Mouse (Mus musculus) forebrain, embryonic 15.5 days (tissue): ENCODE data around the gene Acp2. TPM values are rescaled to one million over a fixed set of nuclear protein-coding genes. Genes with fewer than 3 reads are reported as not detected.
A peak's percentile ranks its signal among the peaks of the same experiment; 100 is the strongest.
"Not testable (repeated sequence)": the region's sequence is repeated elsewhere in the genome, so short reads cannot be mapped to it uniquely, and the experiment has no call there.

Experiments
- ATAC-seq: fragments of 200-750 bp; cut with Nextera tagmentation; replicated peaks from 2 replicates; pipeline ENCODE4 v1.8.0; 2017; ENCODE audit warnings: mild to moderate bottlenecking, moderate TSS enrichment, moderate library complexity
- H3K27ac ChIP-seq: fragments of 300-500 bp; sonication (generic); replicated peaks from 2 replicates; pipeline ENCODE4 v1.5.1; 2015; ENCODE audit warnings: mild to moderate bottlenecking, inconsistent platforms
- H3K27me3 ChIP-seq: fragments of 300-500 bp; sonication (generic); 2 replicates; pipeline ENCODE4 v1.6.1; 2015; ENCODE audit warnings: inconsistent platforms
- H3K36me3 ChIP-seq: fragments of 300-500 bp; sonication (generic); 2 replicates; pipeline ENCODE4 v1.6.1; 2015; ENCODE audit warnings: mild to moderate bottlenecking, inconsistent platforms
- H3K4me1 ChIP-seq: fragments of 300-500 bp; sonication (generic); 2 replicates; pipeline ENCODE4 v1.6.1; 2015; ENCODE audit warnings: inconsistent platforms
- H3K4me2 ChIP-seq: fragments of 300-500 bp; sonication (generic); replicated peaks from 2 replicates; pipeline ENCODE4 v1.6.1; 2015; ENCODE audit warnings: mild to moderate bottlenecking, inconsistent platforms
- H3K4me3 ChIP-seq: fragments of 300-500 bp; sonication (generic); 2 replicates; pipeline ENCODE4 v1.5.1; 2015; ENCODE audit warnings: mild to moderate bottlenecking, inconsistent platforms
- H3K9ac ChIP-seq: fragments of 300-500 bp; sonication (generic); replicated peaks from 2 replicates; pipeline ENCODE4 v1.6.1; 2015; ENCODE audit warnings: mild to moderate bottlenecking, inconsistent platforms
- H3K9me3 ChIP-seq: fragments of 300-500 bp; sonication (generic); 2 replicates; pipeline ENCODE4 v1.6.1; 2016; ENCODE audit warnings: inconsistent platforms
- WGBS: fragments of 180-500 bp; shearing (Covaris S2); methylation state at CpG from one replicate; pipeline ENCODE4 v1.1.7; 2015; ENCODE audit warnings: mixed read lengths; 5-methylcytosine and 5-hydroxymethylcytosine counted together
- polyA plus RNA-seq: library from polyadenylated mRNA; unstranded; fragments of >200 nt; fragmentation: Nextera tagmentation; extraction: Ambion mirVana; gene quantifications from 2 replicates; pipeline ENCODE4 v1.2.1, GENCODE M21; 2015

The Acp2 gene
- polyA plus RNA-seq, 1 experiment from 2014 or later = 36.9 TPM

GRCm38 (mm10) chr2:91202972-91203656, 429 bp downstream of the Acp2 start:
- Histone ChIP-seq H3K4me3 (peak overlapping the region; percentile 74), H3K27ac (peak overlapping the region; percentile 89), H3K36me3 (peaks cover 33% of the 10 kb centered on the region), H3K9ac (peak overlapping the region; percentile 86), H3K4me2 (peak overlapping the region; percentile 67), H3K9me3 (no peaks in the 10 kb centered on the region), H3K27me3 (no peaks in the 10 kb centered on the region), H3K4me1 (peaks cover 30% of the 10 kb centered on the region)
- ATAC-seq = no peak
- WGBS = 12% methylated on average over 20 of the region's 20 CpGs

GRCm38 (mm10) chr2:91206254-91206775, 3.6 kb downstream of the Acp2 start:
- Histone ChIP-seq H3K9me3 (no peaks in the 10 kb centered on the region), H3K36me3 (peaks cover 62% of the 10 kb centered on the region), H3K27ac (no peak overlapping the region), H3K9ac (no peak overlapping the region), H3K4me1 (peaks cover 30% of the 10 kb centered on the region), H3K4me2 (no peak overlapping the region), H3K4me3 (no peak overlapping the region), H3K27me3 (no peaks in the 10 kb centered on the region)
- WGBS = 92% methylated on average over 9 of the region's 9 CpGs
- no peak for ATAC-seq

- Histone ChIP-seq H3K36me3 (peaks cover 66% of the 10 kb centered on the region), H3K4me3 (no peak overlapping the region), H3K9ac (no peak overlapping the region), H3K27me3 (no peaks in the 10 kb centered on the region), H3K27ac (no peak overlapping the region), H3K4me2 (no peak overlapping the region), H3K9me3 (no peaks in the 10 kb centered on the region), H3K4me1 (0 out of 2 replicates have a peak, but pooled peaks cover 5% of the 10 kb centered on the region)
- no peak for ATAC-seq
Measured at GRCm38 (mm10) chr2:91213311-91213710, 10.6 kb downstream of the Acp2 start.

GRCm38 (mm10) chr2:91217032-91217431, 14.3 kb downstream of the Acp2 start:
- WGBS = 38% methylated on average over 4 of the region's 4 CpGs
- Histone ChIP-seq H3K36me3 (peaks cover 32% of the 10 kb centered on the region), H3K27me3 (no peaks in the 10 kb centered on the region), H3K27ac (no peak overlapping the region), H3K4me2 (no peak overlapping the region), H3K9me3 (no peaks in the 10 kb centered on the region), H3K4me1 (0 out of 2 replicates have a peak, but pooled peaks cover 5% of the 10 kb centered on the region), H3K4me3 (no peak overlapping the region), H3K9ac (no peak overlapping the region)
- ATAC-seq = no peak

GRCm38 (mm10) chr2:91220501-91220900, 17.8 kb downstream of the Acp2 start:
- Histone ChIP-seq H3K36me3 (peaks cover 7% of the 10 kb centered on the region; the same call in 1 of the 2 replicates), H3K4me1 (0 out of 2 replicates have a peak, but pooled peaks cover 5% of the 10 kb centered on the region), H3K4me2 (no peak overlapping the region), H3K27me3 (no peaks in the 10 kb centered on the region), H3K9me3 (no peaks in the 10 kb centered on the region), H3K27ac (no peak overlapping the region), H3K9ac (no peak overlapping the region), H3K4me3 (no peak overlapping the region)
- 98% methylated on average over 3 of the region's 3 CpGs for WGBS
- ATAC-seq = no peak

- Histone ChIP-seq H3K27me3 (no peaks in the 10 kb centered on the region), H3K9ac (no peak overlapping the region), H3K36me3 (no peaks in the 10 kb centered on the region), H3K9me3 (no peaks in the 10 kb centered on the region), H3K4me1 (no peaks in the 10 kb centered on the region), H3K4me2 (no peak overlapping the region), H3K4me3 (no peak overlapping the region), H3K27ac (no peak overlapping the region)
- 78% methylated on average over 2 of the region's 2 CpGs for whole genome bisulfite sequencing
- no peak for ATAC-seq
Measured at GRCm38 (mm10) chr2:91223614-91224013, 20.9 kb downstream of the Acp2 start.

GRCm38 (mm10) chr2:91229735-91230134, 27.1 kb downstream of the Acp2 start:
- Histone ChIP-seq H3K36me3 (peaks cover 4% of the 10 kb centered on the region; the same call in 1 of the 2 replicates), H3K4me2 (no peak overlapping the region), H3K9ac (no peak overlapping the region), H3K9me3 (no peaks in the 10 kb centered on the region), H3K4me3 (no peak overlapping the region), H3K27ac (no peak overlapping the region), H3K27me3 (no peaks in the 10 kb centered on the region), H3K4me1 (no peaks in the 10 kb centered on the region)
- 84% methylated on average over 2 of the region's 2 CpGs for WGBS
- no peak for ATAC-seq

GRCm38 (mm10) chr2:91236601-91237510, 34.2 kb downstream of the Acp2 start, which contains the start of gene Ddb2:
Gene Ddb2 (minus strand): TSS chr2:91236982.
- Histone ChIP-seq H3K9me3 (no peaks in the 10 kb centered on the region), H3K4me2 (peak within 1 kb of the TSS; percentile 76), H3K9ac (peak within 1 kb of the TSS; percentile 61), H3K4me1 (peaks cover 11% of the 10 kb centered on the region), H3K4me3 (peak within 1 kb of the TSS; percentile 52), H3K27me3 (no peaks in the 10 kb centered on the region), H3K36me3 (peaks cover 4% of the 10 kb centered on the region; the same call in 1 of the 2 replicates), H3K27ac (peak within 1 kb of the TSS; percentile 93)
- under 1% methylated on average over 48 of the region's 48 CpGs for WGBS
- ATAC-seq = peak; percentile 99

- Histone ChIP-seq H3K27ac (peak overlapping the region; percentile 93), H3K4me1 (peaks cover 11% of the 10 kb centered on the region), H3K9ac (peak overlapping the region; percentile 61), H3K4me2 (peak overlapping the region; percentile 76), H3K4me3 (peak overlapping the region; percentile 52)
- peak; percentile 58 for ATAC-seq
- H3K36me3 ChIP-seq, H3K9me3 ChIP-seq, H3K27me3 ChIP-seq: not testable (repeated sequence)
- WGBS = 18% methylated on average over 4 of the region's 4 CpGs
Measured at GRCm38 (mm10) chr2:91237511-91238080, 34.9 kb downstream of the Acp2 start.

- ATAC-seq = no peak
- Histone ChIP-seq H3K27ac (no peak overlapping the region), H3K4me1 (peaks cover 4% of the 10 kb centered on the region), H3K9ac (no peak overlapping the region), H3K36me3 (no peaks in the 10 kb centered on the region), H3K4me3 (no peak overlapping the region), H3K9me3 (no peaks in the 10 kb centered on the region), H3K4me2 (no peak overlapping the region), H3K27me3 (no peaks in the 10 kb centered on the region)
- 82% methylated on average over 5 of the region's 5 CpGs for WGBS
Measured at GRCm38 (mm10) chr2:91242547-91242946, 39.9 kb downstream of the Acp2 start.

GRCm38 (mm10) chr2:91243416-91243815, 40.7 kb downstream of the Acp2 start:
- no peak overlapping the region for H3K9ac ChIP-seq
- no peak overlapping the region for H3K4me3 ChIP-seq
- WGBS = 49% methylated on average over 3 of the region's 3 CpGs
- H3K4me1 ChIP-seq = no peaks in the 10 kb centered on the region; the same call in 1 of the 2 replicates
- no peaks in the 10 kb centered on the region for H3K27me3 ChIP-seq
- H3K36me3 ChIP-seq = no peaks in the 10 kb centered on the region
- no peak overlapping the region for H3K4me2 ChIP-seq
- no peak for ATAC-seq
- no peaks in the 10 kb centered on the region for H3K9me3 ChIP-seq
- no peak overlapping the region for H3K27ac ChIP-seq
